Mouse (Mus musculus) MEL (cell line): ENCODE measurements at regions not wholly inside any gene's neighbourhood (a gene's known extent, or its start where the extent isn't known, plus 50 kb on each side); places are given as distances from the start of the nearest gene placed in this dataset.

Experiments used
- DNase-seq: peaks from one replicate; pipeline ENCODE4 v3.0.0; 2011; ENCODE audit warnings: low read depth, low spot score
- H3K27ac ChIP-seq: 2 replicates; pipeline ENCODE4 v1.5.1; 2012; ENCODE audit warnings: low read depth, mild to moderate bottlenecking, control low read depth, low read length, moderate library complexity; ENCODE audit not compliant: control insufficient read depth
- H3K27me3 ChIP-seq, 2 experiments: fragments of 150-350 bp in 1 of 2; sonication (generic) in 1 of 2; 2 replicates each; pipeline ENCODE4 v1.6.1; 2012; ENCODE audit warnings: low read length in 2 of 2, mild to moderate bottlenecking in 2 of 2, improper control_type of control experiment in 1 of 2, moderate library complexity in 1 of 2; ENCODE audit not compliant: insufficient read depth in 2 of 2, control insufficient read depth in 1 of 2
- H3K36me3 ChIP-seq, 2 experiments: 2 replicates each; pipeline ENCODE4 v1.6.1; 2012 to 2014; ENCODE audit warnings: low read length in 2 of 2, improper control_type of control experiment in 1 of 2, inconsistent platforms in 1 of 2, mild to moderate bottlenecking in 1 of 2; ENCODE audit not compliant: insufficient read depth in 2 of 2, control insufficient read depth in 1 of 2
- H3K4me1 ChIP-seq, 2 experiments: fragments of 150-350 bp in 1 of 2; sonication (generic) in 1 of 2; 2 replicates each; pipeline ENCODE4 v1.6.1; 2012; ENCODE audit warnings: low read length in 2 of 2, improper control_type of control experiment in 1 of 2, mild to moderate bottlenecking in 1 of 2; ENCODE audit not compliant: insufficient read depth in 2 of 2, control insufficient read depth in 1 of 2
- H3K4me3 ChIP-seq, 2 experiments: fragments of 150-350 bp in 1 of 2; sonication (generic) in 1 of 2; 2 replicates each; pipeline ENCODE4 v1.5.1; 2012; ENCODE audit warnings: low read depth in 2 of 2, low read length in 2 of 2, mild to moderate bottlenecking in 2 of 2, moderate library complexity in 2 of 2, control low read depth in 1 of 2, improper control_type of control experiment in 1 of 2; ENCODE audit not compliant: control insufficient read depth in 1 of 2, insufficient read depth in 1 of 2
- H3K79me2 ChIP-seq: 2 replicates; pipeline ENCODE4 v1.6.1; 2012; ENCODE audit warnings: mild to moderate bottlenecking, low read length, moderate library complexity; ENCODE audit not compliant: control insufficient read depth, poor library complexity, insufficient read depth
- H3K9ac ChIP-seq: 2 replicates; pipeline ENCODE4 v1.6.1; 2012; ENCODE audit warnings: low read depth, mild to moderate bottlenecking, control low read depth, low read length, moderate library complexity; ENCODE audit not compliant: control insufficient read depth, poor library complexity, severe bottlenecking
- H3K9me3 ChIP-seq: fragments of 150-350 bp; sonication (generic); replicated peaks from 2 replicates; pipeline ENCODE4 v1.6.1; 2012; ENCODE audit warnings: mild to moderate bottlenecking, low read length, improper control_type of control experiment, moderate library complexity; ENCODE audit not compliant: insufficient read depth
- CHD1 ChIP-seq: IDR thresholded peaks from 2 replicates; pipeline ENCODE4 v1.6.1; 2012; ENCODE audit warnings: low read depth, mild to moderate bottlenecking, inconsistent platforms, low read length, improper control_type of control experiment
- GATA1 ChIP-seq: IDR thresholded peaks from 2 replicates; pipeline ENCODE4 v1.6.1; 2011; ENCODE audit warnings: low read depth, low read length, improper control_type of control experiment
- MAFK ChIP-seq: IDR thresholded peaks from 2 replicates; pipeline ENCODE4 v1.6.1; 2011; ENCODE audit warnings: low read depth, mild to moderate bottlenecking, low read length, improper control_type of control experiment, borderline replicate concordance
- MAX ChIP-seq: IDR thresholded peaks from 2 replicates; pipeline ENCODE4 v1.6.1; 2011; ENCODE audit warnings: low read length, improper control_type of control experiment
- MAZ ChIP-seq: IDR thresholded peaks from 2 replicates; pipeline ENCODE4 v1.6.1; 2012; ENCODE audit warnings: low read depth, mild to moderate bottlenecking, inconsistent platforms, low read length, improper control_type of control experiment
- MYC ChIP-seq: IDR thresholded peaks from 2 replicates; pipeline ENCODE4 v1.6.1; 2011; ENCODE audit warnings: low read depth, mild to moderate bottlenecking, low read length, improper control_type of control experiment, moderate library complexity
- POLR2AphosphoS2 ChIP-seq: IDR thresholded peaks from 2 replicates; pipeline ENCODE4 v1.6.1; 2011; ENCODE audit warnings: low read length, improper control_type of control experiment
- RAD21 ChIP-seq: IDR thresholded peaks from 2 replicates; pipeline ENCODE4 v1.6.1; 2011; ENCODE audit warnings: mild to moderate bottlenecking, low read depth, low read length, improper control_type of control experiment
- SIN3A ChIP-seq: IDR thresholded peaks from 2 replicates; pipeline ENCODE4 v1.6.1; 2012; ENCODE audit warnings: low read length, improper control_type of control experiment, inconsistent platforms
- SMC3 ChIP-seq: IDR thresholded peaks from 2 replicates; pipeline ENCODE4 v1.6.1; 2011; ENCODE audit warnings: low read depth, low read length, improper control_type of control experiment
- USF1 ChIP-seq: IDR thresholded peaks from 2 replicates; pipeline ENCODE4 v1.6.1; 2014; ENCODE audit warnings: low read depth, mild to moderate bottlenecking, inconsistent platforms, low read length, improper control_type of control experiment, moderate library complexity
- ZC3H11A ChIP-seq: IDR thresholded peaks from 2 replicates; pipeline ENCODE4 v1.6.1; 2012; ENCODE audit warnings: low read depth, mild to moderate bottlenecking, inconsistent platforms, low read length, improper control_type of control experiment

GRCm38 (mm10) chrX:76795304-76795703, 192.6 kb upstream of the Cldn34d start:
- no peak for TF ChIP-seq SIN3A
- no peak for TF ChIP-seq GATA1
- no peak for TF ChIP-seq MAFK
- no peak for TF ChIP-seq RAD21
- no peak for TF ChIP-seq ZC3H11A
- no peaks in the 10 kb centered on the region for H3K9me3 ChIP-seq
- H3K4me3 ChIP-seq: no peak overlapping the region
- H3K9ac ChIP-seq: no peak overlapping the region
- H3K4me1 ChIP-seq: no peaks in the 10 kb centered on the region
- H3K27ac ChIP-seq: no peak overlapping the region
- H3K79me2 ChIP-seq: no peaks in the 10 kb centered on the region
- no peaks in the 10 kb centered on the region for H3K36me3 ChIP-seq
- no peaks in the 10 kb centered on the region for H3K27me3 ChIP-seq
- DNase-seq: no peak

DNA sequence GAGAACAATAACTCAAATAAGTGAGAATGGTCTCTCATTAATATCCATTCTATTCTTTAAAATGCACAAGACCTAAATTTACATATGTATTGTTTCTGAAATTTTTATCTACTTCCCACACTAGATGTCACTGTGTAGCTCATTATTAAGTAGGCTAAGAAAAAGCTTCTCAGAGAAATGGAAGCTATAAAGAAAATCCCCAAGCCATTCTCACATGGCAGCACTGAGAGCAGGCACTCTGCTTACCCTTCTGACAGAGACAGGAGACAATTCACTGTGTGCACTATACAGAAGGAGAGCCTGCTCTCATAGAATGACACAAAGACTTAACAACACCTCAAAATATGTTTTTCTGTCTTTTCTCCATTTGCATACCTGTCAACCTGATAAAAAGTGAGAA, 187.9 kb upstream of the Cldn34d start:
- H3K79me2 ChIP-seq: no peaks in the 10 kb centered on the region
- H3K4me1 ChIP-seq: no peaks in the 10 kb centered on the region
- no peak overlapping the region for H3K27ac ChIP-seq
- 0 out of 2 replicates have a peak, but pooled peaks have one; percentile 3 for TF ChIP-seq SMC3
- no peak for TF ChIP-seq CHD1
- no peak for TF ChIP-seq MAZ
- TF ChIP-seq MAX: no peak
- no peaks in the 10 kb centered on the region for H3K36me3 ChIP-seq
- no peak overlapping the region for H3K9ac ChIP-seq
- DNase-seq: no peak
- H3K9me3 ChIP-seq: no peaks in the 10 kb centered on the region
- H3K27me3 ChIP-seq: no peaks in the 10 kb centered on the region
- no peak overlapping the region for H3K4me3 ChIP-seq

GRCm38 (mm10) chrX:76780044-76780443, 177.3 kb upstream of the Cldn34d start:
- Histone ChIP-seq H3K9me3 (no peaks in the 10 kb centered on the region), H3K27me3 (no peaks in the 10 kb centered on the region)
- TF ChIP-seq POLR2AphosphoS2: no peak
- TF ChIP-seq USF1: no peak
- TF ChIP-seq MYC: no peak
- TF ChIP-seq, all 39 proteins: peak for 0
- no peaks in the 10 kb centered on the region for H3K36me3 ChIP-seq
- DNase-seq: no peak
- no peak overlapping the region for H3K4me3 ChIP-seq
- no peak overlapping the region for H3K27ac ChIP-seq
- no peaks in the 10 kb centered on the region for H3K4me1 ChIP-seq
- no peaks in the 10 kb centered on the region for H3K79me2 ChIP-seq
- no peak overlapping the region for H3K9ac ChIP-seq
